Mouse (Mus musculus): ENCODE data around the gene Supt5.

DNA sequence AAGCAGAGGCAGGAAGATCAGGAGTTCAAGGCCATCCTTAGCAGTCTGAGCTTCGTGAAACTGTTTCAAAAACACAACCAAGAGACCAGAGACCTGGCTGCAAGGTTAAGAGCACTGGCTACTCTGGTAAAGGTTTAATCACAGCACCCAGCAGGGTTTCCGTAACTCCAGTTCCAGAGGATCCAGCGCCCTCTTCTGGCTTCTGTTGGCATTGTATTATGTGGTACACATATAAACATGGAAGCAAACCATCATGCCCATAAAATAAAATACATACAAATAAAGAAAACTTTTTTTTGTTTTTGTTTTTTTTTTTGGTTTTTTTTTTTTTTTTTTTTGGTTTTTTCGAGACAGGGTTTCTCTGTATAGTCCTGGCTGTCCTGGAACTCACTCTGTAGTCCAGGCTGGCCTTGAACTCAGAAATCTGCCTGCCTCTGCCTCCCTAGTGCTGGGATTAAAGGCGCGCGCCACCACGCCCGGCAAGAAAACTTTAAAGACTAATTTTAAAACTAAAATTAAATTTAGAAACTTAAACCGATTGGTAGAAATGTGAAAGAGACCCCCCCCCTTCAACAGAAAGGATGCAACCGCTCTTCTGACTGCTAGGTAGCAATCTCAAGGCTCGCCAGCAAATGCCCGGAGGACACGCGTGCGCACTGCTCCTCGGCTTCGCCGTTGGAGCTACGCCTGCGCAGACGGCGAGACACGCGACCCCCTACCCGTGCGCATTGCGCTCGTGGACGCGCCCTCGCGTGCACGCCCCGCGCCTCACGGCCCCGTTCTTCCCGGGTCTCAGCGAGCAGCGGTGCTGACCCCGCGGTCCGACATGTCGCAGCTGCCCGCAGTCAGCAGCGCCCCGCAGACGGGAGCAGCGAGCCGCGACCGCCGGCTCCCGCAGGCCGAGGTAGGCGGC lies 71.2 kb downstream of the Supt5 start, which contains the start of gene Eid2:
- TF ChIP-seq CTCF (IDR thresholded peaks at IDR 0.05; ENCODE audit: low read depth) (peak; percentile 38; the same call in 1 of the 2 replicates), EP300 (optimal IDR thresholded peaks at IDR 0.05) (no peak)

All from stomach, postnatal 0 days (tissue).